Mouse (Mus musculus): ENCODE measurements around the gene Nrxn3. TPM values are rescaled to one million over a fixed set of nuclear protein-coding genes. Genes with fewer than 3 reads are reported as not detected.

Gene Nrxn3
- total RNA-seq, 2 experiments from 2014 or later = 0.08 to 0.13 TPM

- DNase-seq (ENCODE audit: low spot score) = no peak
- intact Hi-C loops (cut with DNase I) = no loop called here
Observed at GRCm38 (mm10) chr12:89436519-89436918, 713.8 kb downstream of the Nrxn3 start.

- DNase-seq (ENCODE audit: low spot score) = no peak
- intact Hi-C loops (cut with DNase I) = no loop called here
Observed at GRCm38 (mm10) chr12:89442323-89443038, 719.8 kb downstream of the Nrxn3 start.

GRCm38 (mm10) chr12:89450667-89451298 is 728.1 kb downstream of the Nrxn3 start:
- intact Hi-C loops (cut with DNase I) = loop anchor here (5.0 kb wide), 1 partner anchor 463 kb away; no protein-coding TSS in a partner anchor

GRCm38 (mm10) chr12:89470226-89470625 is 747.5 kb downstream of the Nrxn3 start:
- intact Hi-C loops (cut with DNase I) = no loop called here
- no peak for DNase-seq (ENCODE audit: low spot score)

More at GRCm38 (mm10) chr12:89450667-89451298, 728.1 kb downstream of the Nrxn3 start:
- DNase-seq (ENCODE audit: low spot score) = no peak

GRCm38 (mm10) chr12:89471289-89471688 is 748.6 kb downstream of the Nrxn3 start:
- no peak for DNase-seq (ENCODE audit: low spot score)
- intact Hi-C loops (cut with DNase I) = no loop called here

GRCm38 (mm10) chr12:89471874-89472273 is 749.2 kb downstream of the Nrxn3 start:
- no peak for DNase-seq (ENCODE audit: low spot score)
- intact Hi-C loops (cut with DNase I) = no loop called here

- intact Hi-C loops (cut with DNase I) = no loop called here
- no peak for DNase-seq (ENCODE audit: low spot score)
Observed at GRCm38 (mm10) chr12:89479096-89479495, 756.4 kb downstream of the Nrxn3 start.

GRCm38 (mm10) chr12:89482223-89482622 is 759.5 kb downstream of the Nrxn3 start:
- intact Hi-C loops (cut with DNase I) = no loop called here
- no peak for DNase-seq (ENCODE audit: low spot score)

GRCm38 (mm10) chr12:89504026-89504425 is 781.4 kb downstream of the Nrxn3 start:
- intact Hi-C loops (cut with DNase I) = loop anchor here (10.0 kb wide), 1 partner anchor 1811 kb away; no protein-coding TSS in a partner anchor
- DNase-seq (ENCODE audit: low spot score) = no peak

GRCm38 (mm10) chr12:89505121-89505764 is 782.6 kb downstream of the Nrxn3 start:
- DNase-seq (ENCODE audit: low spot score) = no peak
- intact Hi-C loops (cut with DNase I) = loop anchor here (10.0 kb wide), 1 partner anchor 1810 kb away; no protein-coding TSS in a partner anchor

- intact Hi-C loops (cut with DNase I) = loop anchor here (10.0 kb wide), 1 partner anchor 1806 kb away; no protein-coding TSS in a partner anchor
- no peak for DNase-seq (ENCODE audit: low spot score)
Observed at GRCm38 (mm10) chr12:89508970-89509369, 786.3 kb downstream of the Nrxn3 start.

- DNase-seq (ENCODE audit: low spot score) = no peak
- intact Hi-C loops (cut with DNase I) = no loop called here
Observed at GRCm38 (mm10) chr12:89513759-89514158, 791.1 kb downstream of the Nrxn3 start.

GRCm38 (mm10) chr12:89516046-89516445 is 793.4 kb downstream of the Nrxn3 start:
- DNase-seq (ENCODE audit: low spot score) = no peak
- intact Hi-C loops (cut with DNase I) = no loop called here

GRCm38 (mm10) chr12:89530679-89531350 is 808.1 kb downstream of the Nrxn3 start:
- DNase-seq (ENCODE audit: low spot score) = no peak
- intact Hi-C loops (cut with DNase I) = no loop called here

- intact Hi-C loops (cut with DNase I) = no loop called here
- no peak for DNase-seq (ENCODE audit: low spot score)
Observed at GRCm38 (mm10) chr12:89551291-89551690, 828.6 kb downstream of the Nrxn3 start.

- intact Hi-C loops (cut with DNase I) = no loop called here
- no peak for DNase-seq (ENCODE audit: low spot score)
Observed at GRCm38 (mm10) chr12:89553223-89553880, 830.7 kb downstream of the Nrxn3 start.

GRCm38 (mm10) chr12:89554171-89554570 is 831.5 kb downstream of the Nrxn3 start:
- no peak for DNase-seq (ENCODE audit: low spot score)
- intact Hi-C loops (cut with DNase I) = no loop called here

- DNase-seq (ENCODE audit: low spot score) = no peak
- intact Hi-C loops (cut with DNase I) = loop anchor here (5.0 kb wide), 1 partner anchor 842 kb away; no protein-coding TSS in a partner anchor
Observed at GRCm38 (mm10) chr12:89554740-89555430, 832.2 kb downstream of the Nrxn3 start.

- intact Hi-C loops (cut with DNase I) = loop anchor here (5.0 kb wide), 1 partner anchor 838 kb away; no protein-coding TSS in a partner anchor
- no peak for DNase-seq (ENCODE audit: low spot score)
Observed at GRCm38 (mm10) chr12:89558921-89559320, 836.2 kb downstream of the Nrxn3 start.
